Mouse (Mus musculus) embryonic stem cell, embryonic (primary cell): ENCODE measurements at regions not wholly inside any gene's neighbourhood (a gene's known extent, or its start where the extent isn't known, plus 50 kb on each side); places are given as distances from the start of the nearest gene placed in this dataset.

Experiments
- CTCF ChIA-PET, 4 experiments: fragments of 300-600 bp in 2 of 4; fragments of 350-600 bp in 2 of 4; sonication (Branson Sonifier 250); formaldehyde crosslinking; loops; one replicate each; lab custom pipeline; 2022; ENCODE audit warnings: inconsistent platforms in 2 of 4; lab: Charles Lee
- POLR2A ChIA-PET, 4 experiments: fragments of 300-600 bp in 2 of 4; fragments of 350-600 bp in 2 of 4; sonication (Branson Sonifier 250); formaldehyde crosslinking; loops; one replicate each; lab custom pipeline; 2022; ENCODE audit warnings: antibody characterized with exemption in 4 of 4, inconsistent platforms in 1 of 4; lab: Charles Lee

- POLR2A ChIA-PET: interaction anchor here in 3 of 4 experiments (0.5 to 7.8 kb wide), 38 partner anchors 9 to 329 kb away, joined by 3 to 123 read pairs (median 4); partner anchors contain the start of gene Ddx3x (in 3 of the 3)
- CTCF ChIA-PET: interaction anchor here in 1 of 4 experiments (0.6 kb wide), 1 partner anchor 1543 kb away, joined by 7 read pairs; no protein-coding TSS in a partner anchor
These were observed 63.9 kb downstream of the Ddx3x start for GRCm38 (mm10) chrX:13344701-13345100.

DNA sequence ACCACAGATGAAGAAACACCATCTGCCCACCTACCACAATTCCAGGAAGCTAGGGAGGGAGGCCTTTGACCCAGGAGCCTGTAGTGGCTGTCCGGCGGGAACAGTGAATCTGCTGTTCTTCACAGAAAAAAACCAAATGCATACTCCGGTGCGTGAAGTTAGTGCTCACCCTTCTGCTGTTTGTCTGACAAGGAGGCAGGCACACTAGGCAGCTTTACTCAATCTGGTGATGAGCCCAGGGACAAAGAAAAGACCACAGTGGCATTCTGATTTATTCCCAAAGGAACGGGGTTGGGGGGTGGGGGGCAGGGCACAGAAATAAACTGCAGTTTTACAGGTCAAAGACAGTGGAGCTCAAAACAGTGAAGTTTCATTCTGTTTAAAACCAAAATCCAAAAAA lies 64.4 kb downstream of the Ddx3x start:
- ChIA-PET POLR2A (interaction anchor here in 3 of 4 experiments (0.7 to 7.8 kb wide), 34 partner anchors 9 to 328 kb away, joined by 3 to 123 read pairs (median 5); partner anchors contain the start of gene Ddx3x (in 3 of the 3)), CTCF (interaction anchor here in 1 of 4 experiments (0.6 kb wide), 1 partner anchor 1544 kb away, joined by 7 read pairs; no protein-coding TSS in a partner anchor)

DNA sequence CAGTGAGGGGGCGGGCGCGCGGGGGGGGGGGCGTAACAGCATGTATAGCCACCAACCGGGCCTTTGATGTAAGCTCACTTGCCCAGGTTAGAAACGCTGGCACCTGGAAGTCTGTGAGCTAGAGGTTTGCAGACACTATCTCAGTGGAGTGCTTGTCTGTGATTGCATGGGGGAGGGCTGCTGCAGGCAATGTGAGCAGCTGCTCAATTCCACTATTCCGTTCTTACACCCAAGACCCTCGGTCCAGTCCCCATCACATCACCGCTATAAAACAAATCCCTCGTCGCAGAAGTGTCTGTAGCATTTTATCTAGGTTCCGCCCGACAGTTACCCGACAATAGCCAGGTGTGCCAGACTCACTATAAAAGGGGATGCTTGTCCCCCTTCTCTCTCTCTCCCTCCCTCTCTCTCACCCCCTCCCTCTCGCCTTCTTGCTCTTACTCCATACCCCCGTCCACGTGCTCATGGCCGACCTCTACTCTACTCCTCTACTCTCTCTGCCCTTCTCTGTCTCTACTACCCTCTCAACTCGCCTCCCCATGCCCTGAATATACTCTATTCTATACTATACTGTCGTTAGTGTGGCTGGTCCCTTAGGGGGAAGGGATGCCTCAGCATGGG lies 65.4 kb downstream of the Ddx3x start:
- POLR2A ChIA-PET: interaction anchor here (0.6 to 7.8 kb wide), 31 partner anchors 9 to 275 kb away, joined by 3 to 123 read pairs (median 6); partner anchors contain the start of genes Ddx3x (in 4 of the 4) and Usp9x (in 1 of the 4)
- CTCF ChIA-PET: interaction anchor here in 1 of 4 experiments (0.6 kb wide), 1 partner anchor 106 kb away, joined by 3 read pairs; no protein-coding TSS in a partner anchor

DNA sequence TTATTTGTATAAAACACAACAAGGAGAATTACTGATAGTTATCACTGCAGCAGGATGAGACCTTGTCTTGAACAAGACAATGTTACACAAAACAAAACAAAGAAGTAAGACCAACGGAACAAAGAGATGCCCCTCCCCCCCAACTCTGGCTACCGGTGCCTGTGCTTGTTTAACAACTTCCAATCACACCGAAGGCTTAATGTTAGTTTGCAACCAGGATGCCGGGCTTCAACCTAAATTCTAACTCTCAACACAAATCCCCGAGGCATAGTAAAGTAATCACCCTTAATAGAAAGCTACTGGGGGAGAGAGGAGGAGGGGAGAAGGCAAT lies 65.9 kb downstream of the Ddx3x start:
- CTCF ChIA-PET: interaction anchor here in 1 of 4 experiments (0.8 kb wide), 1 partner anchor 116 kb away, joined by 5 read pairs; no protein-coding TSS in a partner anchor
- POLR2A ChIA-PET: interaction anchor here (0.6 to 7.8 kb wide), 45 partner anchors 8 to 419 kb away, joined by 3 to 123 read pairs (median 4); partner anchors contain the start of genes Ddx3x (in 4 of the 4) and Usp9x (in 1 of the 4)

DNA sequence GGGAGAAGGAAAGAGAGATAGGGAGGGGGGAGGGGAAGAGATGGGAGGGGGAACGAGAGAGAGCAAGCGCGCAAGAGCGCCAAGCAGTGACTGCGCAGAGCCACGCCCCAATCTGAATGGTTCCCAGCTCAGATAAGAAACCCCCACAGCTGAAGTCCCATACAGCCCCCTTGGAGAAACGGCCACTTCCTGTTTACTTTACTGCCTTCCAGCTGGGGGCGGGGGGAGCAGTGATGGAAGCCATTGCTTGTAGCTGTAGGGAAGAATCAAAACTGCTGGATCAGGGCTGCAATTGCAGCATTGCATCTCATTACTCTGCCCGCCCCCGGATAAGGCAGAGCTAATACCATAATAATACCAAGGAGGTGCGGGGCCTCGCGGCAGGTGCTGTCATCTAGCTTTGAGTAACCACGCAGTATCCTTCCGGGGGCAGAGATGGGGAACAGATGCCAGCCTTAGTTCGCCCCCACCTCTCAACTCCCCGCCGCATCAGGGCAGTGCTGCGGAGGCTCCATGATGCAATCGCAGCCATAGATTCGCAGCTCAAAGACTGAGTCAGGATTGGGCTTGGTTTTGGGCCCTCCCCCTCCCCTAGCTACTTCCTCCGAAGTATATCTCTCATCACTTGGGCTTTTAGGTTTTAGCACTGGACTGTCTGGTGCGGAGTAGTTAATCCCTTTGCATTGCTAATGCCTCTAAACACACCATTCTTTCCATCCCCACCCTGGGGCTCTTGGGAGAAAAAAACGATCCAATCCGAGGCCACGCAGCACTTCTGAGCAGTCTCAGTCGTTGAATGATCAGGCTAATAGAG lies 66.5 kb downstream of the Ddx3x start:
- POLR2A ChIA-PET: interaction anchor here (0.5 to 7.8 kb wide), 51 partner anchors 12 to 470 kb away, joined by 3 to 123 read pairs (median 4); partner anchors contain the start of genes Ddx3x (in 4 of the 4) and Usp9x (in 1 of the 4)
- CTCF ChIA-PET: interaction anchor here in 2 of 4 experiments (0.7 to 0.8 kb wide), 3 partner anchors 34 to 123 kb away, joined by 3 to 5 read pairs (median 4); no protein-coding TSS in a partner anchor

DNA sequence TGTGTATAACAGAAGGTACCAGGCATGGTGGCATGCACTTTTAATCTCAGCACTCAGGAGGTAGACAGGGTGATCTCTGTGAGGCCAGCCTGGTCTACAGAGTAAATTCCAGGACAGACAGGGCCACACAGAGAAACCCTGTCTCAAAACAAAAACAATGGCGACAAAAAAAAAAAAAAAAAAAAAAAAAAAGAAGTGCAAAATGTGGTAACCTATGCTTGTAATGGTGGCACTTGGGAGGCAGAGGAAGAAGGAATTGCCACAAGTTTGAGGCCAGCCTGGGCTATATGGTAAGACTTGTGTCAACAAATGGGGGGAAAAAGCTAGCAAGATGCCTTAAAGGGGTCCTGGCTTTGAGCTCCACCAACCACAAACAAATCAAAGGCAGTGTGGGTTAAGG lies 67.6 kb downstream of the Ddx3x start:
- CTCF ChIA-PET: no interaction called here
- POLR2A ChIA-PET: interaction anchor here in 3 of 4 experiments (0.6 to 7.8 kb wide), 10 partner anchors 16 to 300 kb away, joined by 3 to 123 read pairs (median 4); partner anchors contain the start of gene Ddx3x (in 3 of the 3)

GRCm38 (mm10) chrX:13350461-13350860 lies 69.7 kb downstream of the Ddx3x start:
- ChIA-PET CTCF (no interaction called here), POLR2A (no interaction called here)

DNA sequence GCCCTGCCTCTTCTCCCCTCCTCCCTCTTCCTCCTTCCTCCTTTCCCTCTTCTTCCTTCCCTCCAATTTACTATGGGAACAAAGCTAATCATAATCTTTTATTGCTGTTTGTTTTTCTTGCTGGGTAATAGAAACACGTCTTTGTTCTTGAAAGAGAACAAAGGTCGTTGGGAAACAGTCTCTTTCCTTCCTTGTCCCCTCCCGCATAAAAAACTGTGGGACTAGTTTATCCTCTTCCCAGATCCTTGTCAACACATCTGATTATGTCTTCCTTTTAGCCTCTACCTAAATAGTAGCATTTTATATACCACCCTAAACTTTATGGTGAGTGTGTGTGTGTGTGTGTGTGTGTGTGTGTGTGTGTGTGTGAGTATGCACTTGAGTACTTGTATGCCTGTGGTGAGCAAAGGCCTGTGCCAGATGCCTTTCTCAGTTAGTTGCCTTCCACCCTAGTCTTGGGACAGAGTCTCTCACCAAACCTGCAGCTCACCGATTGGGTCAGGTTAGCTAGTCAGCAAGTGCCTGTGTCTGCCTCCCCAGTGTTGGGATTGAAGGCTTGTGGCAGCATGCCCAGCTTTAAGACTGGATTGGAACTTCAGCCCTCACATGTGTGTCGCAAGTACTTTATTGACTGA lies 76.5 kb downstream of the Ddx3x start:
- ChIA-PET CTCF (no interaction called here), POLR2A (interaction anchor here in 1 of 4 experiments (1.1 kb wide), 1 partner anchor 77 kb away, joined by 3 read pairs; the partner anchor contains the start of gene Ddx3x)

DNA sequence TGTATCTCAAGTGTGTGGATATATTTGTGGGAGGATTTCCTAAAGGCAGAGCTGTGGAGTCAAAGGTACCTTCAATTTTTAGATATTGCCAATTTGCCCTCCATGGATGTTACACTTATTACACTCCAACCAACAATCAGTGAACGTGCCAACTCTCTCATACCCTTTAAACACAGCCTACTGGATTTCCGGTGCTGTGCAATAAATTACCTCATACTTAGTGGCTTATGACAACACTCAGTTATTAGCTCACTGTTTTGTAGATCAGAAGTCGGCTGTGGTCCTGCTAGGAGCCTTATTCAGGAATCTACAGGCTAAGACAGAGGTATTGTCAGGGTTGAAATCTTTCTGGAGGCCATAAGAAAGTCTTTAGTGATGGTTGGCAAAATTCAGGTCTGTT lies 77.2 kb downstream of the Ddx3x start:
- ChIA-PET POLR2A (interaction anchor here in 1 of 4 experiments (1.0 to 1.1 kb wide), 2 partner anchors 14 to 77 kb away, joined by 3 read pairs; partner anchors contain the start of gene Ddx3x), CTCF (no interaction called here)

GRCm38 (mm10) chrX:13360436-13360835 lies 79.7 kb downstream of the Ddx3x start:
- POLR2A ChIA-PET: interaction anchor here in 3 of 4 experiments (0.8 to 1.8 kb wide), 6 partner anchors 13 to 80 kb away, joined by 3 to 7 read pairs (median 4); partner anchors contain the start of gene Ddx3x (in 1 of the 3)

GRCm38 (mm10) chrX:13370319-13370718 lies 89.5 kb downstream of the Ddx3x start:
- ChIA-PET CTCF (no interaction called here), POLR2A (no interaction called here)

More at GRCm38 (mm10) chrX:13360436-13360835, 79.7 kb downstream of the Ddx3x start:
- CTCF ChIA-PET: no interaction called here

- ChIA-PET POLR2A (no interaction called here), CTCF (interaction anchor here in 1 of 4 experiments (0.6 kb wide), 1 partner anchor 832 kb away, joined by 4 read pairs; no protein-coding TSS in a partner anchor)
These were observed 92.0 kb downstream of the Ddx3x start for GRCm38 (mm10) chrX:13372752-13373151.

- CTCF ChIA-PET: no interaction called here
- POLR2A ChIA-PET: interaction anchor here in 2 of 4 experiments (0.7 to 2.2 kb wide), 6 partner anchors 10 to 155 kb away, joined by 3 to 7 read pairs (median 4); partner anchors contain the start of gene Ddx3x (in 1 of the 2)
These were observed 79.6 kb upstream of the Nyx start for GRCm38 (mm10) chrX:13386354-13386753.

DNA sequence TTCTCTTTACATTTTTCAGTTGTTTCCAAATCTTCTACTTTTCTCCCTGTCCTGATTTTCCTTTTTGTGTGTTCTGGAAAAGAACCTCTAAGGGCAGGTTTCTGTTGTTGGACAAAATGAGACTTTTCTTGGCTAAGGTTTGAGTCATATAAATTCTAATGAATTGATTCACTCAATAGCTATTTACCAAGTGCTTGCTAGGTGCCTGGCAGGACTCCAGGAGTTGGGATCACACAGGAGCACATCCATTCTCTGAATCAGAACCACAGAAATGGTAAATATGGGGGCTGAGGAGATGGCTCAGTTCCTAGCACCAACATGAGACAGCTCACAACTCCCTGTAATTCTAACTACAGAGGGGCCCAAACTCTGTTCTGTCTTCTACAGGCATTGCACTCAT lies 67.4 kb upstream of the Nyx start:
- POLR2A ChIA-PET: no interaction called here
- CTCF ChIA-PET: no interaction called here

DNA sequence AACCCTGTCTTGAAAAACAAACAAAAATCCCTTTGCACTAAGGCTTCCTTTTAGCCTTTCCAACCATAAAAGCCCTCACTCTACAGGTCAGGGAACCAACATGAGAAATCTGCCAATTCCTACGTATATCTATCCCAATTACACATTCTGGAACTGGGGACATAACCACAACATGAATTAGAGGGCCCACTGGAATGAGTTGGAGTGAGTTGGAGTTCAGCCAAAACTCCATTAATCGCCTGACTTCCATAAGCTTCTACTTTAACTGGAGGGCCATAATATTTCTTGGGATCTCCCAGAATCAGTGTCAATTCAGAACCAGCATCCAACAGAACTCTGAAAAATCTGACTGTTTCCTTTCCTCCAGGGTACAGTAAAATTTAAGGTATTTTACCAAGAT lies 53.2 kb upstream of the Nyx start:
- ChIA-PET CTCF (no interaction called here), POLR2A (no interaction called here)

GRCm38 (mm10) chrX:13413135-13413534 lies 52.8 kb upstream of the Nyx start:
- ChIA-PET CTCF (no interaction called here), POLR2A (no interaction called here)
